Mouse (Mus musculus): Measurements from ENCODE around the gene Frem2.

Gene Frem2

GRCm38 (mm10) chr3:53656878-53657561 lies at the start of gene Frem2:
Frem2 (minus strand) TSS chr3:53657355.
- DNase-seq (ENCODE audit: low spot score in 2 of 2) = peak; percentile 70 to 79

GRCm38 (mm10) chr3:53705992-53706495 lies 48.9 kb upstream of the Frem2 start:
- no peak for DNase-seq (ENCODE audit: low spot score in 2 of 2)

GRCm38 (mm10) chr3:53703126-53703505 lies 46.0 kb upstream of the Frem2 start:
- no peak for DNase-seq (ENCODE audit: low spot score in 2 of 2)

GRCm38 (mm10) chr3:53702421-53703125 lies 45.4 kb upstream of the Frem2 start:
- no peak for DNase-seq (ENCODE audit: low spot score in 2 of 2)

GRCm38 (mm10) chr3:53701940-53702339 lies 44.8 kb upstream of the Frem2 start:
- DNase-seq (ENCODE audit: low spot score in 2 of 2) = no peak

GRCm38 (mm10) chr3:53687776-53688175 lies 30.6 kb upstream of the Frem2 start:
- DNase-seq (ENCODE audit: low spot score in 2 of 2) = no peak

- DNase-seq (ENCODE audit: low spot score in 2 of 2) = no peak
These were observed 25.1 kb upstream of the Frem2 start for GRCm38 (mm10) chr3:53682244-53682643.

- DNase-seq (ENCODE audit: low spot score in 2 of 2) = no peak
These were observed 23.7 kb upstream of the Frem2 start for GRCm38 (mm10) chr3:53680816-53681215.

- no peak for DNase-seq (ENCODE audit: low spot score in 2 of 2)
These were observed 17.1 kb upstream of the Frem2 start for GRCm38 (mm10) chr3:53674225-53674624.

GRCm38 (mm10) chr3:53669736-53670135 lies 12.6 kb upstream of the Frem2 start:
- no peak for DNase-seq (ENCODE audit: low spot score in 2 of 2)

GRCm38 (mm10) chr3:53657744-53658534 lies 784 bp upstream of the Frem2 start:
- no peak for DNase-seq (ENCODE audit: low spot score in 2 of 2)

GRCm38 (mm10) chr3:53656328-53656877 lies 752 bp downstream of the Frem2 start:
- no peak for DNase-seq (ENCODE audit: low spot score in 2 of 2)

GRCm38 (mm10) chr3:53655343-53655742 lies 1.8 kb downstream of the Frem2 start:
- no peak for DNase-seq (ENCODE audit: low spot score in 2 of 2)

- no peak for DNase-seq (ENCODE audit: low spot score in 2 of 2)
These were observed 7.0 kb downstream of the Frem2 start for GRCm38 (mm10) chr3:53650003-53650748.

- no peak for DNase-seq (ENCODE audit: low spot score in 2 of 2)
These were observed 7.7 kb downstream of the Frem2 start for GRCm38 (mm10) chr3:53649425-53649824.

- no peak for DNase-seq (ENCODE audit: low spot score in 2 of 2)
These were observed 8.3 kb downstream of the Frem2 start for GRCm38 (mm10) chr3:53648902-53649301.

- DNase-seq (ENCODE audit: low spot score in 2 of 2) = peak; percentile 61 to 69
These were observed 21.2 kb downstream of the Frem2 start for GRCm38 (mm10) chr3:53635948-53636347.

GRCm38 (mm10) chr3:53631126-53631525 lies 26.0 kb downstream of the Frem2 start:
- no peak for DNase-seq (ENCODE audit: low spot score in 2 of 2)

- DNase-seq (ENCODE audit: low spot score in 2 of 2) = no peak
These were observed 26.5 kb downstream of the Frem2 start for GRCm38 (mm10) chr3:53630630-53631029.

- DNase-seq (ENCODE audit: low spot score in 2 of 2) = no peak
These were observed 27.2 kb downstream of the Frem2 start for GRCm38 (mm10) chr3:53629966-53630365.

- DNase-seq (ENCODE audit: low spot score in 2 of 2) = no peak
These were observed 33.9 kb downstream of the Frem2 start for GRCm38 (mm10) chr3:53623222-53623621.

Data from heart, adult 9 months (tissue).